Mouse (Mus musculus) forebrain, embryonic 12.5 days (tissue): ENCODE results near the gene Prps2. TPM values are rescaled to one million over a fixed set of nuclear protein-coding genes. Genes with fewer than 3 reads are reported as not detected.

ENCODE experiments used
- ATAC-seq: fragments of 200-750 bp; cut with Nextera tagmentation; 2 replicates; pipeline ENCODE4 v1.8.0; 2017; ENCODE audit warnings: moderate TSS enrichment; ENCODE audit not compliant: low FRiP score
- H3K27ac ChIP-seq: fragments of 300-500 bp; sonication (generic); 2 replicates; pipeline ENCODE4 v1.5.1; 2016; ENCODE audit warnings: mild to moderate bottlenecking
- H3K27me3 ChIP-seq: fragments of 300-500 bp; sonication (generic); 2 replicates; pipeline ENCODE4 v1.6.1; 2016; ENCODE audit warnings: mild to moderate bottlenecking
- H3K36me3 ChIP-seq: fragments of 300-500 bp; sonication (generic); replicated peaks from 2 replicates; pipeline ENCODE4 v1.6.1; 2016; ENCODE audit warnings: mild to moderate bottlenecking
- H3K4me1 ChIP-seq: fragments of 300-500 bp; sonication (generic); 2 replicates; pipeline ENCODE4 v1.6.1; 2016
- H3K4me2 ChIP-seq: fragments of 300-500 bp; sonication (generic); 2 replicates; pipeline ENCODE4 v1.6.1; 2016; ENCODE audit warnings: mild to moderate bottlenecking, moderate library complexity
- H3K4me3 ChIP-seq: fragments of 300-500 bp; sonication (generic); replicated peaks from 2 replicates; pipeline ENCODE4 v1.5.1; 2016; ENCODE audit warnings: mild to moderate bottlenecking
- H3K9ac ChIP-seq: fragments of 300-500 bp; sonication (generic); 2 replicates; pipeline ENCODE4 v1.6.1; 2016; ENCODE audit warnings: mild to moderate bottlenecking
- H3K9me3 ChIP-seq: fragments of 300-500 bp; sonication (generic); 2 replicates; pipeline ENCODE4 v1.6.1; 2016
- WGBS: fragments of 180-500 bp; shearing (Covaris S2); methylation state at CpG from one replicate; pipeline ENCODE4 v1.1.7; 2016; 5-methylcytosine and 5-hydroxymethylcytosine counted together
- polyA plus RNA-seq: library from polyadenylated mRNA; unstranded; fragments of >200 nt; fragmentation: Nextera tagmentation; extraction: Ambion mirVana; gene quantifications from 2 replicates; pipeline ENCODE4 v1.2.1, GENCODE M21; 2016

The Prps2 gene
- polyA plus RNA-seq, 1 experiment from 2014 or later, result 18.2 TPM

DNA sequence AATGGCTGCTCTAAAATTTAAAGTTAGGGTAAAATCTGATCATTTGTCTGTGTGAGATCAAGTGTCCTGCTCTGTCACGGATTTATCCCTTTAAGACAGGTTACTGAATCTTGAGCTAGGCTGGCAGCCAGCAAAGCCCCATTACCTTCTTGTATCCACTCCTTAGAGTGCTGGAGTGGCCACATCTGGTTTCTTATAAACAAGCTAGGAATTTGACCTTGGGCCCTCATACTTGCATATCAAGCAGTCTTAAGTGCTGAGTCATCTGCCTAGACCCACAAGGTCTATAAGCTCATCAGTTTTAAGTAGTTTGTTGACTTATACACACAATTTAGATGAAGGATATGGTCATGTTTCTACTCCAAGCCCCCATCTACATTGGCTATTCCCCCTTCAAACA lies 38.2 kb downstream of the Prps2 start:
- no peaks in the 10 kb centered on the region for H3K9me3 ChIP-seq
- no peak overlapping the region for H3K9ac ChIP-seq
- 76% methylated on average over 1 of the region's 1 CpGs for WGBS
- no peak for ATAC-seq
- H3K36me3 ChIP-seq, result no peaks in the 10 kb centered on the region
- H3K27me3 ChIP-seq, result peaks cover 35% of the 10 kb centered on the region
- H3K4me2 ChIP-seq, result no peak overlapping the region
- H3K4me1 ChIP-seq, result no peaks in the 10 kb centered on the region
- H3K4me3 ChIP-seq, result no peak overlapping the region
- no peak overlapping the region for H3K27ac ChIP-seq

DNA sequence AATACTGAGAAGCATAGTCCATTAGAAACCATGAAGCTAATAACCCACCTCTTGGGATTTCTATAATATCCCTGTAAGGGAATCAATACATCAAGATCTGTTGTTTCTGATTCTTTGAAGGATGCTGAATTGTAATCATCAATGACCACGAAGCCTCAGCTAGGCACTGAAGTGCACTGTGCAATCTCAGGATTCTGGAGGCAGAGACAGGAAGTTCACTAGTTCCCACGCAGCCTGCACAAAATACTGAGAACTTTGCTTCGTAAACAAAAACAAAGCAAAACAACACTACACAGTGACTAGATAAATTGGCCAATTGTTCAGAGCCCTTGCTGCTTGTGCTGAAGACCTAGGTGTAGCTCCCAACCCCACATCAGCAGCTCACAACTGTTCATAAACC lies 40.7 kb downstream of the Prps2 start:
- Histone ChIP-seq H3K27ac (no peak overlapping the region), H3K27me3 (peaks cover 37% of the 10 kb centered on the region), H3K4me3 (no peak overlapping the region), H3K36me3 (no peaks in the 10 kb centered on the region), H3K9ac (no peak overlapping the region), H3K9me3 (no peaks in the 10 kb centered on the region), H3K4me2 (no peak overlapping the region), H3K4me1 (no peaks in the 10 kb centered on the region)
- 92% methylated on average over 3 of the region's 3 CpGs for WGBS
- ATAC-seq, result no peak

DNA sequence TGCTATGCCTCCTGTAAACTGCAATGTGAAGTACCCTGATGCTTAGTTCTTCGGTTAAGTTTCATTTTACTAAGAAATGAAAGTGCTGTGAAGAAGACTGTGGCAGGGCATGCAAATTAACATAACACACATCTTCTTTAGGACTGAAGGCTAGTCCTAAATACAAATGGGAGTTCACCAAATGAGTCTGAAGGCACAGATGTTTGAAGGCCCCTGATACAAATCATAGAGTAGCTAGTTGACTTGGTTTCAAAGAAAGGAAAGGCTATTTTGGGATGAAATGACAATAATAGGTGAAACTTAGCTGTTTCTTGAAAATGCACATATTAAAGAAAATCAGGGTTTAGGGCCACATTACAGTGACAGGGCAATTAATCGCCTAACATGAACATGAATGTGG lies 42.4 kb downstream of the Prps2 start:
- H3K9me3 ChIP-seq, result no peaks in the 10 kb centered on the region
- H3K4me2 ChIP-seq, result no peak overlapping the region
- no peak for ATAC-seq
- no peak overlapping the region for H3K27ac ChIP-seq
- no peaks in the 10 kb centered on the region for H3K36me3 ChIP-seq
- H3K4me1 ChIP-seq, result no peaks in the 10 kb centered on the region
- H3K9ac ChIP-seq, result no peak overlapping the region
- no peak overlapping the region for H3K4me3 ChIP-seq
- WGBS, result 90% methylated on average over 2 of the region's 2 CpGs
- H3K27me3 ChIP-seq, result peaks cover 36% of the 10 kb centered on the region

DNA sequence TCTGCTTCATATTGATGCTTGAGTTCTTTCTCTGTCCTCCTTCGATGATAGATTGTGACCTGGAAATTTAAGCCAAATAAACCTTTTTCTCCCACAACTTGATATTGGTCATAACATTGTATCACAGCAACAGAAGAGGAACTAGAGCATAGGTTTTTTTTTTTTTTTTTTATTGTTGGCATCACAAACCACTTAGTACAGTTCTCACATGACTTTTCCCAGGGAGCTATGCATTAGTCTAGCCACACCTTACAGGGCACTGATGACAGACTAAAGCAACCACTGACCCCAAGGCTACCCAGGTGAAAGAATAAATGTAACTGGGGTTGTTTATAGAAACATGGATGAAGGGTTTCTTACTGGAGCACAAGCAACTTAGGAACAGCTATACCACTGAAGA lies 44.6 kb downstream of the Prps2 start:
- Histone ChIP-seq H3K9ac (no peak overlapping the region), H3K4me1 (no peaks in the 10 kb centered on the region), H3K4me3 (no peak overlapping the region), H3K27me3 (peaks cover 20% of the 10 kb centered on the region), H3K27ac (no peak overlapping the region), H3K9me3 (no peaks in the 10 kb centered on the region), H3K4me2 (no peak overlapping the region), H3K36me3 (no peaks in the 10 kb centered on the region)
- ATAC-seq, result no peak
- WGBS, result 100% methylated on average over 1 of the region's 1 CpGs

DNA sequence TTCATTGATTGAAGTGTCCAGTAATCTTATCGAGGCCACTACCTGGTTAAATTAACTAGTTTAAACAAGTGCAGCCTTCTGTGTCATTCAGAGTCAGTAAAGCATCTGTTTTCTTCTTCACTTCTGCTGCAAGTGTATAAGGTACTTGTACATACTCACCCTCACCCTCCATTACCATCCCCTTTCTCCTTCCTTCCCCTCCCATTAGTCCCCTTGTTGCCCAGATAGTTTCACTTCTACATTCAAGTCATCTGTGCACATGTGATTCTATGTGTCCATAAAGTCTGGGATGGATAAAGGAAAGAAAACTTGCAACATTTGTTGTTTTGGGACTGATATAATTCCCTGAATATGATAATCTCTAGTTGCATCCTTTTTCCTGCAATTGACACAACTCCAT lies 48.0 kb downstream of the Prps2 start:
- Histone ChIP-seq H3K9ac (no peak overlapping the region), H3K27ac (no peak overlapping the region), H3K9me3 (no peaks in the 10 kb centered on the region), H3K4me3 (no peak overlapping the region), H3K36me3 (no peaks in the 10 kb centered on the region), H3K27me3 (peaks cover 16% of the 10 kb centered on the region; the same call in 1 of the 2 replicates), H3K4me1 (no peaks in the 10 kb centered on the region), H3K4me2 (no peak overlapping the region)
- WGBS, result 94% methylated on average over 1 of the region's 1 CpGs
- ATAC-seq, result no peak

DNA sequence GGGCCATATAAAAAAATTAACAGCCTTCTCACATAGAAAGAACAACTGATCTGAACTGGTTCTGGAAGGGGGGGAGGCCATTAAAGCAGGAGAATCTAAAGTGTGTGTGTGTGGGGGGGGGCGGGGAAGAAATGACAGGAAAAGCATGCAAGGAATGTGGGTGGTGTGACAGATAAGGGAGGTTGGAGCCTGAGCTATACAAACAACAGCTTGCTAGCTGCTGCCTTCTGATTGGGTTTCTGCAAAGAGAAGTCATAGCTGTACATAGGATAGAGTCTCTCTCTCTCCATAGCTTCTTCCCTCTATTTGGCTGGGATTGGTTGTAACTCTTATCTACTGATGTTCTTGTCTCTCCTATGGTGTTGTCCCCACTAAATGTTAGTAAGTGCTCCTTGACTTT lies 49.9 kb downstream of the Prps2 start:
- H3K4me2 ChIP-seq, result no peak overlapping the region
- H3K27ac ChIP-seq, result no peak overlapping the region
- H3K27me3 ChIP-seq, result peaks cover 16% of the 10 kb centered on the region
- no peaks in the 10 kb centered on the region for H3K36me3 ChIP-seq
- 83% methylated on average over 1 of the region's 1 CpGs for WGBS
- no peaks in the 10 kb centered on the region for H3K4me1 ChIP-seq
- H3K4me3 ChIP-seq, result no peak overlapping the region
- no peak overlapping the region for H3K9ac ChIP-seq
- H3K9me3 ChIP-seq, result no peaks in the 10 kb centered on the region
- no peak for ATAC-seq

DNA sequence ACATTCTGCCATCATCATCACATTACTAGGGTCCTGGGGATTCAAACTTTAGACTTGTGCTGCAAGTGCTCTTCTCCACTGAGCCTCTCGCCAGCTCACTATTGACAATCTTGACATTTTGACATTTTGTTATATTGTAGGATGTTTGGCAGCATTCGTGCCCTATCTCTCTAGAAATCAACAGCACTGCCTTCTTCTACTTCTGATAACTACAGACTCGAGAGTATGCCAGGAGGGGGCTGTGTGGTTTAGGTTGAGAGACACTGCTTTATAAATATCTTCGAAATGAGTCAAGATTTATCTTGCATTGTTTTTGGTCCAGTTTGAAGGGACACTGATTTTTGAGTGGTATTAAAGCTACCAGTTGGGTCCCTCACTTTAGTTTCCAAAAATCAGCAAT lies 51.6 kb downstream of the Prps2 start:
- Histone ChIP-seq H3K9ac (no peak overlapping the region), H3K36me3 (no peaks in the 10 kb centered on the region), H3K4me2 (no peak overlapping the region), H3K27ac (no peak overlapping the region), H3K4me3 (no peak overlapping the region), H3K27me3 (peaks cover 16% of the 10 kb centered on the region), H3K9me3 (no peaks in the 10 kb centered on the region), H3K4me1 (no peaks in the 10 kb centered on the region)
- 85% methylated on average over 4 of the region's 4 CpGs for WGBS
- ATAC-seq, result no peak

DNA sequence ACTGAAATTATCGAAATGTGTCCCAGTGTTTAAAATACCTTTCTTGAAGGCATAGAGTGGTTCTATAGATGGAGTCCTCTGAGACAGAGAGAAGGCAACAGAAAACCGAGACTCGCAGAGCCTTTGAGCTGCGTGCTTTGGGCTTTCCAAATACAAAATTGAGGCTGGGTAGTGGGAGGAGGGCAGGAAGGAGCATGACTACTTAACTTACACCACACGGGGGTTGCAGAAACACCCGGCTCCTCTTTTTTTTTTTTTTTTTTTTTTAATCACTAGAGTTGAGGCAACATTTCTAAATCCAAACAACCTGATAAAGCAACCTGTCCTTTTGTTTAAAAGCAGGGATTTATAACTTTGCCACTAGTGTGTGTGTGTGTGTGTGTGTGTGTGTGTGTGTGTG lies 52.1 kb downstream of the Prps2 start, which contains the start of gene Tlr7:
Gene Tlr7 (minus strand): TSS at position 160 of the 400 bp plus-strand sequence.
- no peak within 1 kb of the TSS for H3K9ac ChIP-seq
- H3K36me3 ChIP-seq, result no peaks in the 10 kb centered on the region
- no peak for ATAC-seq
- H3K9me3 ChIP-seq, result no peaks in the 10 kb centered on the region
- H3K4me1 ChIP-seq, result no peaks in the 10 kb centered on the region
- peaks cover 20% of the 10 kb centered on the region for H3K27me3 ChIP-seq
- no peak within 1 kb of the TSS for H3K4me2 ChIP-seq
- H3K27ac ChIP-seq, result no peak within 1 kb of the TSS
- WGBS, result 81% methylated on average over 6 of the region's 6 CpGs
- no peak within 1 kb of the TSS for H3K4me3 ChIP-seq

DNA sequence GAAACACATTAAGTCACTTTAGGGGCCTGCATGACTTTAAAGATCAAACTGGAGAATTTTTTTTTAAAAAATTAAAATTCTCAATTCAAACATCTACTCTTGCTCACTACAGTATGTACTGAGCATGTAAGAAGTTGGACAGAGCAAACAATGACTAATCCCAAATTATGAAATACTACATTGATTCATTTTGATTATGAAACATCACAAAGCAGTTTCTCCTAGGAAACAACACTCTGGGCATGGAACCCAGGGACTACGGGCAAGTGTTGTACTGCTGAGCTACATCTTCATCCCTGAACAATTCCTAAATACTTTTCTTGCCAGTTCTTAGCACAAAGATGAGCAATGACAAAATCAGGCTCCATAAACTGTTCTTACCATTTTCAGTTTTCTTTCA lies 52.9 kb downstream of the Prps2 start:
- no peaks in the 10 kb centered on the region for H3K9me3 ChIP-seq
- H3K4me3 ChIP-seq, result no peak overlapping the region
- no peak overlapping the region for H3K9ac ChIP-seq
- H3K27me3 ChIP-seq, result peaks cover 20% of the 10 kb centered on the region
- H3K36me3 ChIP-seq, result no peaks in the 10 kb centered on the region
- ATAC-seq, result no peak
- H3K4me1 ChIP-seq, result no peaks in the 10 kb centered on the region
- no peak overlapping the region for H3K4me2 ChIP-seq
- WGBS, result 93% methylated on average over 1 of the region's 1 CpGs
- H3K27ac ChIP-seq, result no peak overlapping the region

DNA sequence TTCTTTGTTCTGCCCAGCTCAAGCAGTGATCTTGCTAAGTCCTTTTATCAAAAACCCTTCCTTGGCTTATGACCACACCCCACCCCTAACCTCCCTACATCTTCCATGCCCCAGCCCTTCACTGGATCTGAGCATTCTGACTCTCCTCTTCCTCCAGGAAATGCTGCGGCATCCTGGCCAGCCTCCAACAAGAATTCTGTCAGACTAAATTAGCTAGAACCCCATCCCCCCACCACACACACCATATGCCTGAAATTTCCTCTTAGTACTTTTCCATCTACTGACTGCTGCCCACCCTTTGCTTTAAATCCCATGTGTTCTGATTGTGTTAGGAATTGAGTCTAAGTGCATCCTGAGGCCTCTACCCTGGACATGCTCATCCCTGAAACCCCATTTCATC lies 53.5 kb downstream of the Prps2 start:
- no peaks in the 10 kb centered on the region for H3K4me1 ChIP-seq
- ATAC-seq, result no peak
- no peaks in the 10 kb centered on the region for H3K9me3 ChIP-seq

DNA sequence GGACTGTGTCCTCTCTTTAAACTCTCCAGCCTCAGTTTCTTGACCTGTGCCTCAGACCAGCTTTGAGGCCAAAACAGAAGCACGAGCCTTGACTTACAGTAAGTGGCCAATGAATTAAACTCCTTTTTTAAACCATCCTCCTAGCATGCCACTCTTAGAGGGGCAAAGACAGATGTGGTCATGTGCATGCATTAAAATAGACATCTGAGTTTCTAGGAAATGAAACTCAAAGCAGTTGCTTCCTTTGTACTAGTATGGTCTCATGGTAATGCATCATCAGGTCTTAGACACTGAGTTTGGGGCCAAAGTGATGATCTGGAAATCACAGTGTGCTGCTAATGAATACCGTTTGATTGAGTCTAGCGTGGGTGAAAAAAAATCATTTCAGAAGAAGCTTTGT lies 54.0 kb downstream of the Prps2 start:
- peaks cover 17% of the 10 kb centered on the region for H3K27me3 ChIP-seq
- H3K27ac ChIP-seq, result no peak overlapping the region
- H3K4me1 ChIP-seq, result no peaks in the 10 kb centered on the region
- H3K4me3 ChIP-seq, result no peak overlapping the region
- H3K4me2 ChIP-seq, result no peak overlapping the region
- no peak for ATAC-seq
- 89% methylated on average over 3 of the region's 3 CpGs for WGBS
- H3K9ac ChIP-seq, result no peak overlapping the region
- no peaks in the 10 kb centered on the region for H3K36me3 ChIP-seq
- no peaks in the 10 kb centered on the region for H3K9me3 ChIP-seq

More for the DNA sequence above, 53.5 kb downstream of the Prps2 start:
- 67% methylated on average over 1 of the region's 1 CpGs for WGBS
- Histone ChIP-seq H3K4me2 (no peak overlapping the region), H3K9ac (no peak overlapping the region), H3K4me3 (no peak overlapping the region), H3K36me3 (no peaks in the 10 kb centered on the region), H3K27me3 (peaks cover 20% of the 10 kb centered on the region), H3K27ac (no peak overlapping the region)

DNA sequence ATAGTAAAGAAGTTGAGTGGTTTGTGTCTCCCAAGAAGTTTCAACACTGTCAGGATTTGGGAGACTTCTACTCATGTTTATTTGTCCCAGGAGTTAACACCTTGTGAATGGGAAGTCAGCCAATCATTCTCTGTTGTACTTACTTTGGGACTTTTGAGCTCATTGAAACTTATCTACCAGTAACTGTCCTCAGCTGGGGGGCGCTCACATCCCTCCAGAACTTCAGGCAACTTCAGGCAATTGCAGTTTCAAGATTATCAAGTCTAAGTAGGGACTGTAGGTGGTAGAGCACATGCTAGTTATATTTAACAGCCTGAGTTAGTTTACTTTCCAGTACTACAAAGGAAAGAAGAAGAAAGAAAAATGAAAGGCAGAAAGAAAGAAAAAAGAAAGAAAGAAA lies 58.8 kb downstream of the Prps2 start:
- Histone ChIP-seq H3K4me3 (no peak overlapping the region), H3K4me1 (no peaks in the 10 kb centered on the region), H3K9ac (no peak overlapping the region), H3K4me2 (no peak overlapping the region), H3K27me3 (peaks cover 30% of the 10 kb centered on the region), H3K36me3 (no peaks in the 10 kb centered on the region), H3K9me3 (no peaks in the 10 kb centered on the region), H3K27ac (no peak overlapping the region)
- ATAC-seq, result no peak
- 55% methylated on average over 1 of the region's 1 CpGs for WGBS

DNA sequence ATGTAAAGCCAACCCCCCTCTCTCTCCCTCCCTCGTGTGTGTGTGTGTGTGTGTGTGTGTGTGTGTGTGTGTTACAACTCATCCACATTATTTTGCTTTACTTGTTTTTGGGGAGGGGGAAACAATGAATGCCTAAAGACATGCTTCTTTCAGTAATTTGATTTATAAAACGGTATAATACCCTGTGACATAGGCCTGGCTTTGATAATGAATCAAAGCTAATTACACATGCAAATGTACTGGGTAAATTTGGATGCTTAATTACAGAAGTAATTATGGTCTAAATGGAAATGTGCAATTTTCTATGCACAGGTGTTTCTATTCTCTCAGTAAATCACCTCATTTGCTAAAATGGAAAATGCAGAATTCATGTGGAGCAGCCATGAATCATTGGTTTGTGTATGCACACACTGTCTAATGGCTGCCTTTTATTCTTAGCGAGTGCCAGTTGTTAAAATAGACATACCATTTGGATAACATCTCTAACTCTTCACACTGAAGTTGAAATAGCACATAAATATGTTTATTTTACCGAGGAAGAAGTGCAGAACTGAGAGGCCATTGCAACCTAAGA lies 61.2 kb downstream of the Prps2 start:
- no peak for ATAC-seq

More for the DNA sequence above, 61.2 kb downstream of the Prps2 start:
- H3K27me3 ChIP-seq, result peaks cover 29% of the 10 kb centered on the region
- H3K9ac ChIP-seq, result no peak overlapping the region
- 54% methylated on average over 4 of the region's 4 CpGs for WGBS
- H3K4me3 ChIP-seq, result no peak overlapping the region
- no peak overlapping the region for H3K4me2 ChIP-seq
- H3K4me1 ChIP-seq, result no peaks in the 10 kb centered on the region
- H3K36me3 ChIP-seq, result no peaks in the 10 kb centered on the region
- H3K27ac ChIP-seq, result no peak overlapping the region
- no peaks in the 10 kb centered on the region for H3K9me3 ChIP-seq
